Mouse (Mus musculus) liver, embryonic 14.5 days (tissue): ENCODE data around the gene Tsnaxip1.

Experiments
- CTCF ChIP-seq: IDR thresholded peaks from 2 replicates; pipeline ENCODE4 v1.5.1; 2016; ENCODE audit warnings: antibody characterized with exemption, low read depth, control low read depth
- EP300 ChIP-seq: IDR thresholded peaks from 2 replicates; pipeline ENCODE4 v1.6.1; 2016; ENCODE audit warnings: antibody characterized with exemption, low read depth

- no peak for TF ChIP-seq EP300
- no peak for TF ChIP-seq CTCF
Observed at GRCm38 (mm10) chr8:105793331-105793730, 34.2 kb upstream of the Tsnaxip1 start.
